Mouse (Mus musculus): Measurements from ENCODE around the gene Tbx10. TPM values are rescaled to one million over a fixed set of nuclear protein-coding genes. Genes with fewer than 3 reads are reported as not detected.

Tbx10 gene
- polyA plus RNA-seq, 1 experiment from 2014 or later, result not detected

Other genes starting within 250 kb of the Tbx10 start
- gene Kmt5b, start 225.3 kb upstream of the Tbx10 start, polyA plus RNA-seq (2015; fragmentation: Nextera tagmentation; extraction: Ambion mirVana), result 56.7 and 61.6 TPM in 2 replicates
- 49.5 and 58.0 TPM in 2 replicates for gene Chka, start 141.0 kb upstream of the Tbx10 start, polyA plus RNA-seq (2015; fragmentation: Nextera tagmentation; extraction: Ambion mirVana)
- gene Tcirg1, start 85.6 kb upstream of the Tbx10 start, polyA plus RNA-seq (2015; fragmentation: Nextera tagmentation; extraction: Ambion mirVana), result 7.4 and 10.9 TPM in 2 replicates
- gene Ndufs8, start 80.0 kb upstream of the Tbx10 start, polyA plus RNA-seq (2015; fragmentation: Nextera tagmentation; extraction: Ambion mirVana), result 232 TPM in 2 replicates
- gene Aldh3b1, start 62.9 kb upstream of the Tbx10 start, polyA plus RNA-seq (2015; fragmentation: Nextera tagmentation; extraction: Ambion mirVana), result 0.80 and 1.1 TPM in 2 replicates
- gene Unc93b1, start 57.6 kb upstream of the Tbx10 start, polyA plus RNA-seq (2015; fragmentation: Nextera tagmentation; extraction: Ambion mirVana), result 5.6 and 8.1 TPM in 2 replicates
- not detected in 2 replicates for gene Aldh3b3, start 34.1 kb upstream of the Tbx10 start, polyA plus RNA-seq (2015; fragmentation: Nextera tagmentation; extraction: Ambion mirVana)
- gene Aldh3b2, start 20.4 kb upstream of the Tbx10 start, polyA plus RNA-seq (2015; fragmentation: Nextera tagmentation; extraction: Ambion mirVana), result 0.09 and 0.18 TPM in 2 replicates
- 1.2 and 1.5 TPM in 2 replicates for gene Acy3, start 6.2 kb upstream of the Tbx10 start, polyA plus RNA-seq (2015; fragmentation: Nextera tagmentation; extraction: Ambion mirVana)
- 25.2 and 26.4 TPM in 2 replicates for gene Nudt8, start 7.8 kb downstream of the Tbx10 start, polyA plus RNA-seq (2015; fragmentation: Nextera tagmentation; extraction: Ambion mirVana)
- gene Gm49405, start 7.9 kb downstream of the Tbx10 start, polyA plus RNA-seq (2015; fragmentation: Nextera tagmentation; extraction: Ambion mirVana), result 4.9 and 5.5 TPM in 2 replicates
- gene Doc2g, start 10.6 kb downstream of the Tbx10 start, polyA plus RNA-seq (2015; fragmentation: Nextera tagmentation; extraction: Ambion mirVana), result 5.1 and 7.8 TPM in 2 replicates
- gene Ndufv1, start 20.1 kb downstream of the Tbx10 start, polyA plus RNA-seq (2015; fragmentation: Nextera tagmentation; extraction: Ambion mirVana), result 203 and 210 TPM in 2 replicates
- 372 and 375 TPM in 2 replicates for gene Gstp1, start 45.2 kb downstream of the Tbx10 start, polyA plus RNA-seq (2015; fragmentation: Nextera tagmentation; extraction: Ambion mirVana)
- 1.3 and 3.9 TPM in 2 replicates for gene Gstp2, start 53.3 kb downstream of the Tbx10 start, polyA plus RNA-seq (2015; fragmentation: Nextera tagmentation; extraction: Ambion mirVana)
- not detected in 2 replicates for gene Gstp3, start 66.8 kb downstream of the Tbx10 start, polyA plus RNA-seq (2015; fragmentation: Nextera tagmentation; extraction: Ambion mirVana)
- not detected in 2 replicates for gene Cabp2, start 88.8 kb downstream of the Tbx10 start, polyA plus RNA-seq (2015; fragmentation: Nextera tagmentation; extraction: Ambion mirVana)
- 78.7 and 82.1 TPM in 2 replicates for gene Cdk2ap2, start 104.4 kb downstream of the Tbx10 start, polyA plus RNA-seq (2015; fragmentation: Nextera tagmentation; extraction: Ambion mirVana)
- 45.0 and 45.9 TPM in 2 replicates for gene Pitpnm1, start 107.2 kb downstream of the Tbx10 start, polyA plus RNA-seq (2015; fragmentation: Nextera tagmentation; extraction: Ambion mirVana)
- 79.8 and 80.9 TPM in 2 replicates for gene Aip, start 133.1 kb downstream of the Tbx10 start, polyA plus RNA-seq (2015; fragmentation: Nextera tagmentation; extraction: Ambion mirVana)
- 0.05 and 0.08 TPM in 2 replicates for gene Gpr152, start 147.0 kb downstream of the Tbx10 start, polyA plus RNA-seq (2015; fragmentation: Nextera tagmentation; extraction: Ambion mirVana)
- gene Cabp4, start 151.3 kb downstream of the Tbx10 start, polyA plus RNA-seq (2015; fragmentation: Nextera tagmentation; extraction: Ambion mirVana), result 0.19 and 0.34 TPM in 2 replicates
- 121 and 127 TPM in 2 replicates for gene Coro1b, start 155.9 kb downstream of the Tbx10 start, polyA plus RNA-seq (2015; fragmentation: Nextera tagmentation; extraction: Ambion mirVana)
- 0.24 and 0.50 TPM in 2 replicates for gene Ptprcap, start 160.9 kb downstream of the Tbx10 start, polyA plus RNA-seq (2015; fragmentation: Nextera tagmentation; extraction: Ambion mirVana)
- 60.5 and 62.9 TPM in 2 replicates for gene Rps6kb2, start 170.6 kb downstream of the Tbx10 start, polyA plus RNA-seq (2015; fragmentation: Nextera tagmentation; extraction: Ambion mirVana)
- gene Carns1, start 182.7 kb downstream of the Tbx10 start, polyA plus RNA-seq (2015; fragmentation: Nextera tagmentation; extraction: Ambion mirVana), result 4.2 and 4.8 TPM in 2 replicates
- 0.78 and 0.93 TPM in 2 replicates for gene Tbc1d10c, start 198.5 kb downstream of the Tbx10 start, polyA plus RNA-seq (2015; fragmentation: Nextera tagmentation; extraction: Ambion mirVana)
- 636 and 651 TPM in 2 replicates for gene Ppp1ca, start 199.3 kb downstream of the Tbx10 start, polyA plus RNA-seq (2015; fragmentation: Nextera tagmentation; extraction: Ambion mirVana)
- gene Rad9a, start 208.9 kb downstream of the Tbx10 start, polyA plus RNA-seq (2015; fragmentation: Nextera tagmentation; extraction: Ambion mirVana), result 24.9 and 26.3 TPM in 2 replicates
- gene Clcf1, start 221.5 kb downstream of the Tbx10 start, polyA plus RNA-seq (2015; fragmentation: Nextera tagmentation; extraction: Ambion mirVana), result 0.64 and 0.70 TPM in 2 replicates
- not detected in 2 replicates for gene AC109138.7, start 221.6 kb downstream of the Tbx10 start, polyA plus RNA-seq (2015; fragmentation: Nextera tagmentation; extraction: Ambion mirVana)
- 14.5 and 15.3 TPM in 2 replicates for gene Pold4, start 239.1 kb downstream of the Tbx10 start, polyA plus RNA-seq (2015; fragmentation: Nextera tagmentation; extraction: Ambion mirVana)